Mouse (Mus musculus) heart, adult 2 months (tissue): ENCODE results near the gene Itgb7.

ENCODE experiments used
- CTCF ChIP-seq: fragments of 200-600 bp; IDR thresholded peaks from 2 replicates; pipeline ENCODE4 v1.8.1; 2022; ENCODE audit warnings: antibody characterized with exemption, mild to moderate bottlenecking, moderate library complexity
- EP300 ChIP-seq: fragments of 200-500 bp; IDR thresholded peaks from 2 replicates; pipeline ENCODE4 v1.6.1; 2011; ENCODE audit warnings: low read depth, low read length, control low read depth; ENCODE audit not compliant: insufficient read depth

- TF ChIP-seq CTCF (no peak), EP300 (peak; percentile 17; the same call in 1 of the 2 replicates)
Measured at GRCm38 (mm10) chr15:102202971-102203834, 28.5 kb downstream of the Itgb7 start, which contains the start of gene Zfp740.
